Mouse (Mus musculus): ENCODE measurements around the gene Dock8.

The Dock8 gene

DNA sequence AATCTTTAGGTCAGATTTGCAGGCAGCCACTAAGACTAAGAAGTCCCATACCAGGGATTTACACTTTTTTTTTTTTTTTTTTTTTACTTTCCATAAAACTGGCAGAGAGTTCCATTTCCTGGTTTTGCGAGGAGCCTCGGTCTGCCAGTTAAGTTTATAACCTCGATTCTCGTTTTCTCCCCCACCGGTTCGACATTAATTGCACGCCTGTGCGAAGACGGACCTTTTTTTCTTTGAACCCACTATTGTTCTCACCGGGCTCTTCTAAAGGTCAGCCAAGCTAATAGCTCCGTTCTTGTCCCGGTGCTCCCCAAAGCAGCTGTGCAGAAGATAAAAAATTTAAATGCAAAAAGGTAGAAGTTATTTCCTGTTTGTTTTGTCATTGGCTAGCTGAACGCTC is 249.9 kb downstream of the Dock8 start:
- no peak for DNase-seq (ENCODE audit: low spot score in 2 of 2)

- DNase-seq (ENCODE audit: low spot score in 2 of 2) = no peak
Observed at GRCm38 (mm10) chr19:25251610-25252140, 252.3 kb downstream of the Dock8 start.

All from spleen, postnatal 4 days (tissue).